Mouse (Mus musculus) T-cell, adult 2 months (primary cell): ENCODE data around the gene Krt9.

Source experiments
- DNase-seq: peaks from one replicate; pipeline ENCODE4 v3.0.0; 2022; ENCODE audit warnings: low spot score

Krt9 gene

GRCm38 (mm10) chr11:100148615-100149330 lies 44.3 kb downstream of the Krt9 start, which contains the start of gene Krt19:
Krt19 (minus strand) TSS chr11:100148665.
- DNase-seq, result no peak

- DNase-seq, result no peak
Measured at GRCm38 (mm10) chr11:100147566-100148353, 45.3 kb downstream of the Krt9 start.

GRCm38 (mm10) chr11:100145858-100146560 lies 47.0 kb downstream of the Krt9 start:
- DNase-seq, result no peak

GRCm38 (mm10) chr11:100145104-100145503 lies 47.9 kb downstream of the Krt9 start:
- DNase-seq, result no peak

GRCm38 (mm10) chr11:100140966-100141365 lies 52.1 kb downstream of the Krt9 start:
- DNase-seq, result no peak

GRCm38 (mm10) chr11:100139391-100139790 lies 53.7 kb downstream of the Krt9 start:
- no peak for DNase-seq

- DNase-seq, result no peak
Measured at GRCm38 (mm10) chr11:100138809-100139208, 54.2 kb downstream of the Krt9 start.

GRCm38 (mm10) chr11:100137693-100138092 lies 55.4 kb downstream of the Krt9 start:
- DNase-seq, result no peak
